ENCODE assay signal across 14 mouse cellular contexts in genomic region chr1:135534782-135535181, GRCm38 (mm10).
A peak's percentile ranks its signal among the peaks of the same experiment; 100 is the strongest.
DNase-seq lines count a peak whose midpoint lies in the region; ATAC-seq lines count a peak whose summit lies in the region.
"Had no signal": no experiment of that assay in that cellular context is flagged by ENCODE, and none has a peak within 500 bp of the region (broad histone marks: within the 10 kb centered on the region; RNA-seq: fewer than 3 reads in every experiment).

No protein-coding gene starts in this region.

- DNase-seq in heart, postnatal 14 days, result no peak
- DNase-seq in lung, postnatal 10 days, result no peak
- no peak for DNase-seq in retina, postnatal 1 day
- no peak for DNase-seq in frontal cortex, postnatal 25 days (ENCODE audit: low spot score in 2 of 2)
- DNase-seq: adrenal gland, adult 8-10 months; cerebellum, adult 11-12 months; forebrain, postnatal 0 days; kidney, postnatal 36 days; thymus, postnatal 4 days had no signal

- H3K27ac ChIP-seq in heart, embryonic 11.5 days (ENCODE audit: low read depth, low read length), result peak overlapping the region; percentile 62
- H3K27ac ChIP-seq in lung, embryonic 16.5 days (ENCODE audit: low read length), result peak overlapping the region; percentile 84
- H3K27ac ChIP-seq in heart, embryonic 15.5 days, result peak overlapping the region; percentile 58
- peak overlapping the region; percentile 65 for H3K27ac ChIP-seq in stomach, embryonic 15.5 days
- H3K27ac ChIP-seq: hindbrain, embryonic 12.5 days had no signal

- 48% methylated on average over 4 of the region's 4 CpGs for WGBS in heart, embryonic 11.5 days (ENCODE audit: insufficient replicate concordance)
- WGBS in lung, embryonic 16.5 days, result 34% methylated on average over 4 of the region's 4 CpGs
- WGBS in heart, embryonic 15.5 days, result 60% methylated on average over 4 of the region's 4 CpGs
- 34% methylated on average over 4 of the region's 4 CpGs for WGBS in stomach, embryonic 15.5 days

- H3K9ac ChIP-seq in heart, embryonic 11.5 days (ENCODE audit: low read depth, low read length), result no peak overlapping the region
- no peak overlapping the region for H3K9ac ChIP-seq in lung, embryonic 16.5 days (ENCODE audit: low read length)
- H3K9ac ChIP-seq in heart, embryonic 15.5 days, result no peak overlapping the region
- H3K9ac ChIP-seq in stomach, embryonic 15.5 days, result no peak overlapping the region
- H3K9ac ChIP-seq: forebrain, postnatal 0 days; hindbrain, embryonic 12.5 days had no signal

- no peaks in the 10 kb centered on the region for H3K27me3 ChIP-seq in heart, embryonic 11.5 days (ENCODE audit: control insufficient read depth, insufficient read depth, low read length)
- H3K27me3 ChIP-seq in lung, embryonic 16.5 days (ENCODE audit: control insufficient read depth, insufficient read depth, low read depth, low read length), result no peaks in the 10 kb centered on the region
- H3K27me3 ChIP-seq in heart, embryonic 15.5 days, result no peaks in the 10 kb centered on the region
- no peaks in the 10 kb centered on the region for H3K27me3 ChIP-seq in stomach, embryonic 15.5 days (replicated peaks)
- H3K27me3 ChIP-seq: hindbrain, embryonic 12.5 days had no signal

- no peak overlapping the region for H3K4me2 ChIP-seq in heart, embryonic 11.5 days
- no peak overlapping the region for H3K4me2 ChIP-seq in lung, embryonic 16.5 days (ENCODE audit: low read depth, low read length)
- H3K4me2 ChIP-seq in heart, embryonic 15.5 days, result no peak overlapping the region
- H3K4me2 ChIP-seq in stomach, embryonic 15.5 days, result no peak overlapping the region
- H3K4me2 ChIP-seq: hindbrain, embryonic 12.5 days had no signal

- peaks cover 5% of the 10 kb centered on the region for H3K36me3 ChIP-seq in heart, embryonic 11.5 days (ENCODE audit: control insufficient read depth, insufficient read depth, low read length)
- no peaks in the 10 kb centered on the region for H3K36me3 ChIP-seq in lung, embryonic 16.5 days (ENCODE audit: control insufficient read depth, insufficient read depth, low read length)
- no peaks in the 10 kb centered on the region; the same call in 1 of the 2 replicates for H3K36me3 ChIP-seq in heart, embryonic 15.5 days
- no peaks in the 10 kb centered on the region for H3K36me3 ChIP-seq in stomach, embryonic 15.5 days

- H3K4me1 ChIP-seq in heart, embryonic 11.5 days (ENCODE audit: control insufficient read depth, insufficient read depth, low read length), result peaks cover 39% of the 10 kb centered on the region
- peaks cover 34% of the 10 kb centered on the region for H3K4me1 ChIP-seq in lung, embryonic 16.5 days (replicated peaks; ENCODE audit: control insufficient read depth, insufficient read depth, low read length)
- H3K4me1 ChIP-seq in heart, embryonic 15.5 days (replicated peaks), result peaks cover 55% of the 10 kb centered on the region
- peaks cover 22% of the 10 kb centered on the region for H3K4me1 ChIP-seq in stomach, embryonic 15.5 days

- intact Hi-C loops in heart, postnatal 14 days (cut with DNase I), result no loop called here

- no peak for ATAC-seq in heart, embryonic 11.5 days (replicated peaks; ENCODE audit: insufficient number of reproducible peaks, low FRiP score, low TSS enrichment)
- ATAC-seq in lung, embryonic 16.5 days (ENCODE audit: low read depth), result peak; percentile 5; the same call in 1 of the 2 replicates
- ATAC-seq in heart, embryonic 15.5 days (replicated peaks; ENCODE audit: insufficient number of reproducible peaks, insufficient read depth, low FRiP score, low read depth), result no peak
- ATAC-seq in stomach, embryonic 15.5 days (ENCODE audit: insufficient read depth, low FRiP score, low read depth), result no peak
- ATAC-seq: forebrain, postnatal 0 days had no signal

- no peaks in the 10 kb centered on the region for H3K9me3 ChIP-seq in heart, embryonic 11.5 days (replicated peaks; ENCODE audit: control insufficient read depth, low read length)
- H3K9me3 ChIP-seq in lung, embryonic 16.5 days (ENCODE audit: control insufficient read depth, low read length), result no peaks in the 10 kb centered on the region
- H3K9me3 ChIP-seq in heart, embryonic 15.5 days (replicated peaks), result no peaks in the 10 kb centered on the region
- H3K9me3 ChIP-seq in stomach, embryonic 15.5 days, result no peaks in the 10 kb centered on the region
- H3K9me3 ChIP-seq: hindbrain, embryonic 12.5 days had no signal

- no peak overlapping the region for H3K4me3 ChIP-seq in heart, embryonic 11.5 days (ENCODE audit: low read depth, low read length)
- no peak overlapping the region for H3K4me3 ChIP-seq in lung, embryonic 16.5 days (ENCODE audit: low read length)
- H3K4me3 ChIP-seq in heart, embryonic 15.5 days, result no peak overlapping the region
- no peak overlapping the region for H3K4me3 ChIP-seq in stomach, embryonic 15.5 days (replicated peaks)
- H3K4me3 ChIP-seq: hindbrain, embryonic 12.5 days had no signal
